Mouse (Mus musculus) urinary bladder, postnatal 0 days (tissue): ENCODE data around the gene Ckm. TPM values are rescaled to one million over a fixed set of nuclear protein-coding genes. Genes with fewer than 3 reads are reported as not detected.

Experiments used
- microRNA counts: library from miRNA; unstranded; fragments of <30 nt; microRNA quantifications from one replicate; lab custom pipeline; 2016
- microRNA-seq: library from miRNA; unstranded; fragments of <30 nt; microRNA quantifications from one replicate; pipeline ENCODE4, GENCODE M21; 2016
- polyA plus RNA-seq: library from polyadenylated mRNA; unstranded; fragments of >200 nt; fragmentation: Nextera tagmentation; extraction: Ambion mirVana; gene quantifications from 2 replicates; pipeline ENCODE4 v1.2.1, GENCODE M21; 2015

Gene Ckm
- 875 and 934 TPM in 2 replicates for polyA plus RNA-seq

DNA sequence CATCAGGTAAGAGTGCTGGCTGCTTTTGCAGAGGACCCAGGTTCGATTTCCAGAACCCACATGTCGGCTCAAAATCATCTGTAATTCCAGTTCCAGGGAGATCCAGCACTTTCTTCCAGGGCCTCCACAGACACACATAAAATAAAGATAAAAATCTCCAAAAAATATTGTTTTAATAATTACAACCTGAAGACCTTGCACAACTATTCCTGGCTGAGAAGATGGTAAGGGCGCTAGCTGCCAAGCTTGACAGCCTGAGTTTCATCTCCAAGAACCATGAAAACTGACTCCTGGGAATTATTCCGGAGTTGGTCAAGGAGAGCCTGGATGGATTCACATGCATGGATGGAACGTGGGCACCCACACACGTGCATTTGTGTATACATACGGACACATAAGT is at the start of gene Ckm:
Gene Ckm, plus strand, starts transcription at position 301 of the 400 bp plus-strand sequence.

DNA sequence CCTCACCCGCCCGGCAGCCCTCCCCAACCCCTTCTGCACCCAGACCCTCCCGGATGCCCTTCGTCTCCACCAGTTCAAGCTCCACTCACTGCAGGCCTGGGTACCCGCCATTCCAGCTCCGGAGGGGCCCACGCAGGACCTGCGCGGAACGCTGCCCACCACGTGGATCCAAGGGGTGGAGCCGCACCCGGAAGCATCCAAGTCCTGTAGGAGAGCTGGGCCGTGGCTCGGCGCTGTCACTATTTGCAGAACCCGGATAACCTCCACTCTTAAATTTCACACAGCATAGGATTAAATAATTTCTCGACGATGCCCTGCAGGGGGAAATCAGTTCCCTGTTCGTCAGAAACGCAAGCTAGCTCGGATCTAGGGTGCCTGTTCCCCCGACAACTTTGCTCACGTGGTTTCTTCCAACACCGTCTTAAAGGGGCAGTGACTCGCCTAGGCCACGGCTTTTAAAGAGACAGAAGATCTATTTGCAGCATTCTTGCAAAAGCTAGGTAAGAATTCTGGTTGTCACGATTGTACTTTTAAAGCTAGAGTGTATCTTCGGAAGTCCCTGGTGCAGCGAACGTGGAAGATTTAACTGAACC is 45.2 kb upstream of the Ckm start, which contains the start of the genes Cd3eap and Ppp1r13l:
Gene Cd3eap, minus strand, starts transcription at position 185 of the 593 bp plus-strand sequence.
Gene Ppp1r13l, plus strand, starts transcription at position 451 of the 593 bp plus-strand sequence.

GRCm38 (mm10) chr7:19381377-19382165 is 23.0 kb upstream of the Ckm start, which contains the start of gene Ercc2:
TSS of gene Ercc2 (plus strand) at chr7:19382010.

DNA sequence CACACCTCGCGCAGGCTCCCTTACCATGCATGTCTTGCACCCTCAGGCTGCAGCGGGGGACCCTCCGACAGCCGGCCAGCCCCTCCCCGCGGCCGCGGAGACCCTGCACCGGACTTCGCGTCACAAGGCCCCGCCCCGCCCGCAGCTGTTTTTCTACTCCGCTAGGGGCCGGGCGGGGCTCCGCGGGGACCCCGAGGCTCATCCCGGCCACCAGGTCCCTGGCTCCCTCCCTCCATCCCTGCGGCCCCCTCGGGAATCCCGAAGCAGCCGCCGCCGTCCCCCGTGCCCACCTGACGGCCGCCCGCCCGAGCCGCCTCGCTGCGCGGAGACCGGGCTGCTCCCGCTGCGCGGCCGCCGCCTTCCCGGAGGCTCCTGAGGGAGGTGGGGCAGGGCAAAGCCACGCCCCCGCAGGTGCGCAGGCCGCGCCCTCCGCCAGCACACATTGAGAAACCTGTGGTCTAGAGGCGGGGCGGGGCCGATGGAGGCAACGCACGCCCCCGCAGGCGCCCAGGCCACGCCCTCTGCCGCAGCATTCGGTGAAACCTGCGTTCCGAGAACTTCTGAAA is 762 bp upstream of the Ckm start, which contains the start of gene Klc3:
Gene Klc3, minus strand, starts transcription at position 374 of the 566 bp plus-strand sequence.

GRCm38 (mm10) chr7:19458591-19459111 is 54.1 kb downstream of the Ckm start, which contains the start of gene Mark4:
TSS of gene Mark4 (minus strand) at chr7:19458821.

DNA sequence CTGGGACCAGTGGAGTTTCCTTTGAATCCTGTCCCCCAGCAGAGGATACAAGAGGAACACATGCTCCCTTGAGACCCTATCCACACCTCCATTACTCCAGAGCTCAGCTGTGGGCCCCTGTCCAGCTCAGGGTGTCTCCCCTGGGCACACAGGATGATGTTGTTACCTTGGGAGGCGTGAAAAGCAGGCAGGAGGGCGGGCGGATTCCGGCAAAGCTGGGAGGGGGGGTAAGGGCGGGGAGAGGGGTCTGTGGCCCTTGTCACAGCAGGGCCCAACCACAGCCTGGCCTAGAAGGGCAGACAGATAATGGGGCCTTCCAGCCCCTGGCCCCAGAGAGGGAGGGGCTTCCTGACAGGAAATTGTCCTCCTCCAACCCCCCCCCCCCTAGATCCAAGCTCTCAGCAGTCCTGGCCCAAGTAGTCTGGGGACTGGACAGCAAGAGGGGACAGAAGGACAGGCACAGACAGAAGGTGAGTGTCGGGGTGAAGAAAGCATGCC is 58.4 kb downstream of the Ckm start, which contains the start of gene Exoc3l2:
Gene Exoc3l2, plus strand, starts transcription at position 448 of the 498 bp plus-strand sequence.

MicroRNAs within 50 kb of the gene (microRNA counts, 519-probe panel; counts per million panel counts)
- microRNA mmu-miR-343 (lab: Ali Mortazavi, UCI): not detected

Small RNA genes within 50 kb of the gene (microRNA-seq; reads per million reads assigned to microRNA genes)
- gene Mir343: not detected

Other genes with a start within 250 kb of the Ckm start
- 0.37 and 0.49 TPM in 2 replicates for gene Gipr, start 238.6 kb upstream of the Ckm start, polyA plus RNA-seq
- gene Eml2, start 228.4 kb upstream of the Ckm start, polyA plus RNA-seq: 26.0 and 26.1 TPM in 2 replicates
- gene Gpr4, start 192.2 kb upstream of the Ckm start, polyA plus RNA-seq: 13.5 and 15.9 TPM in 2 replicates
- 24.9 and 26.7 TPM in 2 replicates for gene Opa3, start 176.4 kb upstream of the Ckm start, polyA plus RNA-seq
- gene Vasp, start 133.0 kb upstream of the Ckm start, polyA plus RNA-seq: 110 and 122 TPM in 2 replicates
- gene Ppm1n, start 124.7 kb upstream of the Ckm start, polyA plus RNA-seq: 0.37 TPM in 1 of 2 replicates, not detected in the other
- 19.9 and 21.9 TPM in 2 replicates for gene Rtn2, start 122.2 kb upstream of the Ckm start, polyA plus RNA-seq
- gene Fosb, start 94.7 kb upstream of the Ckm start, polyA plus RNA-seq: 0.57 and 0.75 TPM in 2 replicates
- gene Ercc1, start 60.0 kb upstream of the Ckm start, polyA plus RNA-seq: 48.3 and 53.8 TPM in 2 replicates
- gene Cd3eap, start 45.3 kb upstream of the Ckm start, polyA plus RNA-seq: 13.3 and 13.8 TPM in 2 replicates
- gene Ppp1r13l, start 45.0 kb upstream of the Ckm start, polyA plus RNA-seq: 9.7 and 11.9 TPM in 2 replicates
- 5.6 and 5.9 TPM in 2 replicates for gene Ercc2, start 22.8 kb upstream of the Ckm start, polyA plus RNA-seq
- 4.7 and 5.9 TPM in 2 replicates for gene Klc3, start 672 bp upstream of the Ckm start, polyA plus RNA-seq
- gene Mark4, start 54.0 kb downstream of the Ckm start, polyA plus RNA-seq: 3.7 and 4.3 TPM in 2 replicates
- gene Exoc3l2, start 58.6 kb downstream of the Ckm start, polyA plus RNA-seq: 0.29 and 0.47 TPM in 2 replicates
- 1.5 and 2.0 TPM in 2 replicates for gene Bloc1s3, start 103.6 kb downstream of the Ckm start, polyA plus RNA-seq
- 82.5 and 88.1 TPM in 2 replicates for gene Trappc6a, start 103.6 kb downstream of the Ckm start, polyA plus RNA-seq
- gene Nkpd1, start 113.1 kb downstream of the Ckm start, polyA plus RNA-seq: 0.27 and 0.49 TPM in 2 replicates
- 16.1 and 16.9 TPM in 2 replicates for gene Ppp1r37, start 158.3 kb downstream of the Ckm start, polyA plus RNA-seq
- 1.2 and 1.4 TPM in 2 replicates for gene Zfp296, start 172.5 kb downstream of the Ckm start, polyA plus RNA-seq
- 152 and 153 TPM in 2 replicates for gene Gemin7, start 172.8 kb downstream of the Ckm start, polyA plus RNA-seq
- gene Clasrp, start 199.7 kb downstream of the Ckm start, polyA plus RNA-seq: 21.5 and 24.3 TPM in 2 replicates
- 19.2 TPM in 2 replicates for gene Relb, start 224.7 kb downstream of the Ckm start, polyA plus RNA-seq